Mouse (Mus musculus) CH12F3 (cell line): ENCODE measurements around the gene Gbgt1.
"Not testable (repeated sequence)": the region's sequence is repeated elsewhere in the genome, so short reads cannot be mapped to it uniquely, and the experiment has no call there.

Source experiments
- in situ Hi-C: fragments of 300-500 bp; cut with MboI; formaldehyde crosslinking; loops from 2 replicates; pipeline ENCODE4 v1.14.3; 2020; ENCODE audit warnings: low sequenced_read_pairs

Gbgt1 gene

DNA sequence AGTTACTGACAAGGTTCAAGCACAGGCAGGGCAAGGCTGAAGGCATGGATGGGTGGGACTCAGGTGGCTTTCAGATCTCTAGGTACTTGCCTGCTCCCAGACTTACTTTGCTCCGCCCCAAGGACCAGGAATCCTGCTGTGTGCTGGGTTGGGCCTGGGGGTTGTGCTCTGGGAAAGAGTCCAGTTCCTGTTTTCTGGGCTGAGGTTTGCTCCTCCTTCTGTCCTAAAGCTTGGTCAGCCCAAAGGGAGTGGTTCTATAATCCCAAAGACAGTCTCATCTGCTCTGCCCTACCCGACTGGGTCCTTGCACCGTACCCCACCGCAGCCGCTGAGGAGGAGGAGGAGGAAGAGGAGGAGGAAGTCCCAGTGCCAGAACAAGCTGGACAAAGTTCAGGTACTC, at the start of gene Gbgt1:
TSS of gene Gbgt1 (plus strand) at position 221 of the 400 bp plus-strand sequence.
- in situ Hi-C loops = no loop called here

DNA sequence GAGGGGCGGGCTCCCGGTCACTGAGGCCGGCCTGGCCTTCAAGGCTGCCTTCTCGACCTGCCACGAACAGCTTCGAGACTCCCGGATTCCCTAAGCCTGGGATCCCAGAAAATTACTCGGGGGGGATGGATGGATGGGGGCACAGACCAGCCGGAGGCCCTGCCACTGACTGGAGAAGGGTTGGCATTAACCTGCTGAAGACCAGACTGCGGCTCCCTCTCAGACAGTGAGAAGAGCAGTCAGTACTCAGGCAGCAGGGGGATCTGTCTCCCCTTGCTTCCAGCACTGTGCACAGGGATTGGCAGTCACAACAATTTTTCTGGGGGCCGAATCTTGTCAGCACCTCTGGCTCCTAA, 49.4 kb upstream of the Gbgt1 start:
- in situ Hi-C loops = no loop called here

GRCm38 (mm10) chr2:28451663-28452062, 45.0 kb upstream of the Gbgt1 start:
- in situ Hi-C loops = no loop called here

DNA sequence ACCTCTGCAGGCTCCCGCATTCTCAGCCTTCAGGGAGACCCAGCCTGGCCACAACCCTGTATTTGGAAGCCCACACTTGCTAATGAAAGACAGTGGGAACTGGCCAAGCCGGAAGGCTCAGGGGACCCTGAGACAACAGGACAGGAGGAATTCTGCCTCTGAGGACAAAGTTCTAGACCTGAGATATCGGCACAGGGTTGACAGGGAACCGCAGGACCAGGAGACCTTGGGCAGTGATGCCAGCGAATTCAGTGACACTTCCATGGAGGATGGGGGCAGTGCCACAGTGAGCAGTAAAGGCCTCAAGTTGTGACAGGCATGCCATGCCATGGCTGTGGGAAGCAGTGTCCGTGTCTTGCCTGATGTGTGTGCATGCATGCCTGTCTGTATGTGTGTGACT, 43.2 kb upstream of the Gbgt1 start:
- in situ Hi-C loops = no loop called here

GRCm38 (mm10) chr2:28456616-28457015, 40.1 kb upstream of the Gbgt1 start:
- in situ Hi-C loops = no loop called here

- in situ Hi-C loops = no loop called here
These were observed 32.8 kb upstream of the Gbgt1 start for GRCm38 (mm10) chr2:28463919-28464318.

DNA sequence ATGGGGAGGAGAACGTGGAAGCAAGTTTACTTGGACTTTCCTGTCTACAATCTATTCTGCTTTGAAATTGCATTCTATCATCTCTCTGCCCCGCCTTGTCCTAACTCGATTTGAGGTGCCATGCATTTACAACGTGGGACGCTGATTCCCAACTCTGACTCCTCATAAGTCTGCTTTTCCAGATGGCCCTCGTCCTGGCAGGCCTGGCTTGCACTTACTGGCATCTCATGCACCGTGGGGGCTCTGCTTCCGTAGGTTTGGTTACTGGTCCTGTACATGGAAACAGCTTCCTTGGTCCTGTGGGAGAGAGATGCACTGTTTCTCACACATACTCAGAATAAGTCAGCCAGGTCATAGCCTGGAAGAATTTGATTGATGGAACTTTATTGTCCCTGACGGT, 31.8 kb upstream of the Gbgt1 start:
- in situ Hi-C loops = no loop called here

- in situ Hi-C loops = no loop called here
These were observed 30.7 kb upstream of the Gbgt1 start, which contains the start of gene 1700007K13Rik for GRCm38 (mm10) chr2:28465836-28466518. Gene 1700007K13Rik, minus strand, starts transcription at chr2:28466332.

- in situ Hi-C loops = no loop called here
These were observed 28.7 kb upstream of the Gbgt1 start, which contains the start of gene Mrps2 for GRCm38 (mm10) chr2:28467860-28468485. Gene Mrps2, plus strand, starts transcription at chr2:28468066.

DNA sequence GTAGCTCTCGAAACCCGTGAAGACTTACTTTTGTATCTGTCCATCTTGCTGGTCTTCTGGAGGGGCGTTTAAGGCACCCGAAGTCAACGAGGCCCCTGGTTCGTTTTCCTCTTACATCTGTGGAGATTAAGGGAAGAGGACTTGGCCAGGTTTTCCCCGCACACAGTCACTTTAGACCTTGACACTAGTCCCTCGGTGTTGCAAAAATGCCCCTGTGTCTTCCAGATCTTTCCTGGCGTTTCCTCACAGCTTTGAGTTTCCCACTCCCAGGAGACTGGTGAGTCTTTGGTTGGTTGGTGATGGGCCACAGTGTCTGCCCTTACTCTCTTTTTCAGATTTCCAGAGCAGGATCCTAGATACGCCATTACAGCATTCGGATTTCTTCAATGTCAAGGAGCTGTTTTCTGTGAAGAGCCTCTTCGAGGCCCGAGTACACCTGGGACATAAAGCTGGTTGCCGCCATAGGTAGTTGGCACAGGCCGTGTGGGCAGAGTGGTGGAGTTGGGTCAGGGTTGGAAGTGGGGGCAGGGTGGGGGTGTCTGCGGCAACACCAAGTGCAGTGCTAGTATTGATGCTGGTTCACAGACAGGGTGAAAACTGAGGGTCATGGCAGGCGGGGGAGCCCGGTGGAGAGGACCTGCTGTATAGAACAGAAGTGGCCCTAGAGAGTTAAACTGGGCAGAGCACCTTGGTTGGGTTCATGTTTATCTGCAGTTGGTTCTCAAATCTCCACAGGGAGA, 28.0 kb upstream of the Gbgt1 start:
- in situ Hi-C loops = no loop called here

DNA sequence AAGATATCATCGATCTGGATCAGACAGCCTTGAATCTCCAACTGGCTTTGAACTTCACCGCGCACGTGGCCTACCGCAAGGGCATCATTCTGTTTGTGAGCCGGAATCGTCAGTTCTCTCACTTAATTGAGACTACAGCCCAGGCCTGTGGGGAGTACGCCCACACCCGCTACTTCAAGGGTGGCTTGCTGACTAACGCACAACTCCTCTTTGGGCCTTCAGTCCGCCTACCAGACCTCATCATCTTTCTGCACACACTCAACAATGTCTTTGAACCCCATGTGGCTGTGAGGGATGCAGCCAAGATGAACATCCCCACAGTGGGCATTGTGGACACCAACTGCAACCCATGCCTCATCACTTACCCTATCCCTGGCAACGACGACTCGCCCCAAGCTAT, 27.2 kb upstream of the Gbgt1 start:
- in situ Hi-C loops = no loop called here

DNA sequence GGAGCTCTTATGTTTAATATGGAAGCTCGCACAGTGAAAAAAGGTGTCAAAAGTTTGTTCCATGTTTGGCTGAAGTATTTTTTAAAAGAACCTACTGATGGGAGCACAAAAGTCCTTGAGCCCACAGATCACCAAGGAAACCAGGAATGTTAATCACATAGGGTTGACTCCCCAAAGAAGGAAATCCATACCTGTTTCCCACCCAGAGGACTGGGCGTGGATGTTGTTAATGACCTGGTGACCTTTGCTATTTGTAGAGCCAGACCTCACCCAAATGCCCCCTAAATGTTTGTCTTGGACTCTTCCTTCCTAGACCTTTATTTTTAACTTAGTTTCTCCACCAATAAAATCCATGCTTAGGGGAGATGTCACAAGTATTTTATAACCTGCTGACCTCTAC, 26.1 kb upstream of the Gbgt1 start:
- in situ Hi-C loops = no loop called here

DNA sequence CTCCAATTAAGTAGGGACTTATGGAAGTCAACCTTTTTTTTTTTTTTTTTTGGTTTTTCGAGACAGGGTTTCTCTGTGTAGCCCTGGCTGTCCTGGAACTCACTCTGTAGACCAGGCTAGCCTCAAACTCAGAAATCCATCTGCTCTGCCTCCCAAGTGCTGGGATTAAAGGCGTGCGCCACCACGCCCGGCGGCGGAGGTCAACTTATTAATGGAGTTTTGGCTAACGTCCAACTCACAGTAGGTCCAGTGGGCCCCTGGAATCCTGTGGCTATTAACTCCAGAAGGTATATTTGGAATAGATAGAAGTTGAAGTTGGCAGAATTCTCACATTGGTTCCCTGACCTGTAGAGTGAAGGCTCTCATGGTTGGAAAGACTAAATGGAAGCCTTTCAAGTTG, 24.7 kb upstream of the Gbgt1 start:
- in situ Hi-C loops = not testable (repeated sequence)

- in situ Hi-C loops = not testable (repeated sequence)
These were observed 18.7 kb upstream of the Gbgt1 start for GRCm38 (mm10) chr2:28477993-28478392.

DNA sequence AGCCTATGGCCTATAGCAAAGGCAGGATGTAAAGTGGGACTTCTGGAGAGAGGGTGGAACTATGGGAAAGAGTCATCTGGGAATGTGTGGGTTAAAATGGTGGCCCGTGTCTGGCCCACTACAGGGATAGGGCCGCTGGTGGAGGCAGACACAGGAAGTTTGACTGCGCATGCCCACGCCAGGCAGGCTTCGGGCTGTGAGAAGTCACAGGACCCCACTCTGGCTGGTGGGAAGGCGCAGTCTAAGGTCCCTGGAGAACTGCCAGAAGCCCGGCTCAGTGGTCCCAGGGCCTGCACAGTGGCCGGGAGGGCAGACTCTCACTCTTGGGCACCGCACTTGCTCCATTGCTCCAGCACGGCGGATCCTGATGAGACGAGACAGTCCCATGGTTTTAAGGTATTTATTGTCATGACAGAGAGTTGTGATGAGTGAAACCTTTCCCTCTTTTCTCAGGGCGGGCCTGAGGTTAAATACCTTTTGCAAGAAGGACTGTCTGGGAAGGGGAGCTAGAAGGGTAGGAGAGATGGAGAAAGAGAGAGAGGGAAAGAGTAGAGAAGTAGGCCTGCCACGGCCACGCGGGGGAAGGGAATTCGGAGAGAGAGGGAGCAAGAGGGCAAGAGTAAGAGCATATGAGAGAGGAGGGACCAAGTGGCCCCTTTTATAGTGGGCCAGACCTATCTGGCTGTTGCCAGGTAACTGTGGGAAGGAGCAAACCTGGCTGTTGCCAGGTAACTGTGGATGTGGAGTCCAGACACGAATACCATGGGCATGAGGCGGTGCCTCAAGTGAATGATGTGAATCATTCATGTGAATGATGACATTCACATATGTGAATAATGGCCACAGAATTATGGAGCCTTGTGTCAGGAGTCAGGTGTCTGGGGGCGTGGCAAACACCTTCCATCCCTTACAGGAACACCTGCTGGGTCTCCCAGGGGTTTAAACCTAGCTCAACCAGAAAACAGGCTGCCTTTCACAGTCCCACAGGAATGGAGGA, 17.2 kb upstream of the Gbgt1 start:
- in situ Hi-C loops = no loop called here

- in situ Hi-C loops = no loop called here
These were observed 12.8 kb upstream of the Gbgt1 start for GRCm38 (mm10) chr2:28483861-28484260.

DNA sequence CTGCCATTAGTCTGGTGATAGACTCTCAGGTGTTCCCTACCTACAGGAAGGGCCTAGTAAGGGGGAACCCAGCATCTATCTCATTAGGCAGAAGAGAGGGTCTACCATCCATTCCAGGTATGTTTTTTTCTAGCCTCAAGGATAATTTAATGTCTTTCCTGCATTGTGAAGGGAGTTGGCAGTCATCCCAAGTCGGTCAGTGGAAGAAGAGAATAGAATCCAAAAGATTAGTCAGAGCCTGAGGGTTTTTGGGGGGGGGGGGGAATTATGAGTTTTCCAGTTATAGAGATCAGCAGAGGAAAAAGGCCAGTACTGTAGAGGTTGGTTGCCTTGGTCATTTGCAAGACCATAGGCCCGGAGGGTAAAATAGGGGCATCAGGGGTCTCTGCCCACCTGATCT, 2.2 kb upstream of the Gbgt1 start:
- in situ Hi-C loops = no loop called here

DNA sequence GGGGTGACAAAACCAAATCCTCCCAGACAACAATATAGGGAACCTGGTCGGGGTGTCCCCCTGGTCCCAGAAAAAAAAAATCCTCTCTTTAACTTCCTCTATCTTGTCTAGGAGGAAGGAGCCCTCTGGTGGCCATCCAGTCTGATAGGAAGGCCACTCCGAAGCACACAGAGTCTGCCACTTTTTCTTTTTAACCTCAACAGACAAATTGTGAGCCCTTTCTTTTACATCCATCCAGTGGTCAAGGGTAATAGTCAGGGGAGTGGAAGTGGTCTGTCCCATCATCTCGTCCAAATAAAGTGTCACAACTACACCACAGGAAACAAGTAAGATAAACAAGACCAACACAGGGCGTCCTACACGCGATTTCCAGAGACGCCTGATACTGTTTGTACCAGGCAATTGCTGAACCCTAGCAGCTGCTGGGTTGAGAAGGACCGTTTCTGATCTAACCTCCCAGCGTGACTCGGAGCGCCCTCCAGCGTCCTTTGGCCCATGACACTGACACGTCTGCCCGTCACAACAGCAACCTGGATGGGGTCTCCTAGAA, 1.4 kb upstream of the Gbgt1 start:
- in situ Hi-C loops = no loop called here

GRCm38 (mm10) chr2:28495801-28496595, 693 bp upstream of the Gbgt1 start:
- in situ Hi-C loops = no loop called here

- in situ Hi-C loops = no loop called here
These were observed 870 bp downstream of the Gbgt1 start for GRCm38 (mm10) chr2:28497561-28497960.
